Mouse (Mus musculus) left cerebral cortex, postnatal 10 days (tissue): ENCODE results near the gene Vti1a. TPM values are rescaled to one million over a fixed set of nuclear protein-coding genes. Genes with fewer than 3 reads are reported as not detected.
A peak's percentile ranks its signal among the peaks of the same experiment; 100 is the strongest.

Source experiments
- DNase-seq, 2 experiments: peaks; one replicate each; pipeline ENCODE4 v3.0.0; 2021 to 2022; ENCODE audit warnings: low spot score in 2 of 2, mixed read lengths in 1 of 2; ENCODE audit errors: extremely low spot score in 1 of 2
- intact Hi-C: fragments of 180-260 bp; cut with DNase I; formaldehyde crosslinking; loops from one replicate; pipeline ENCODE4 v1.15.1; 2025
- total RNA-seq, 2 experiments: library from RNA; stranded (reverse); gene quantifications; 2 replicates each; pipeline ENCODE4 v1.2.3; 2021

Vti1a gene
- total RNA-seq, 2 experiments from 2014 or later: 58.0 to 61.1 TPM

DNA sequence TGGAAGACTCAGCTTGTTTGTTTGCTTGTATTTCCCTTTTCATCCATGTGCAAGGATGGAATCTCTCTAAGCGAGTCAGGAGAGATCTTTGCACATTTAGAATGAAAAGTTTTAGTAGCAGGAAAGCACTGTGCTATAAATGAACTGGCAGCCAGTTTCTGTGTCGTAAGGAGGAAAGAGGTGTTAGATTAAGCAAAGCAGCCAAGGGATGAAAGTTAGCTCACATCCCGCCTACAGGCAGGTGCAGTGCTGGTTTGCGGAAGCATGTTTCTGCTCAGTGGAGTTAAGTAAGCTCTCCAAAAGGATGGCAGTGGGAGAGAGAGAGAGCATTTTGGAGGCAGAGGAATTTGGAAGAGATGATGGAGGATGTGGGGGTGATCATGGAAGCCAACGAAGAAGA is 105.7 kb downstream of the Vti1a start:
- peak in 1 of 2 experiments; percentile 34 for DNase-seq
- intact Hi-C loops: no loop called here

DNA sequence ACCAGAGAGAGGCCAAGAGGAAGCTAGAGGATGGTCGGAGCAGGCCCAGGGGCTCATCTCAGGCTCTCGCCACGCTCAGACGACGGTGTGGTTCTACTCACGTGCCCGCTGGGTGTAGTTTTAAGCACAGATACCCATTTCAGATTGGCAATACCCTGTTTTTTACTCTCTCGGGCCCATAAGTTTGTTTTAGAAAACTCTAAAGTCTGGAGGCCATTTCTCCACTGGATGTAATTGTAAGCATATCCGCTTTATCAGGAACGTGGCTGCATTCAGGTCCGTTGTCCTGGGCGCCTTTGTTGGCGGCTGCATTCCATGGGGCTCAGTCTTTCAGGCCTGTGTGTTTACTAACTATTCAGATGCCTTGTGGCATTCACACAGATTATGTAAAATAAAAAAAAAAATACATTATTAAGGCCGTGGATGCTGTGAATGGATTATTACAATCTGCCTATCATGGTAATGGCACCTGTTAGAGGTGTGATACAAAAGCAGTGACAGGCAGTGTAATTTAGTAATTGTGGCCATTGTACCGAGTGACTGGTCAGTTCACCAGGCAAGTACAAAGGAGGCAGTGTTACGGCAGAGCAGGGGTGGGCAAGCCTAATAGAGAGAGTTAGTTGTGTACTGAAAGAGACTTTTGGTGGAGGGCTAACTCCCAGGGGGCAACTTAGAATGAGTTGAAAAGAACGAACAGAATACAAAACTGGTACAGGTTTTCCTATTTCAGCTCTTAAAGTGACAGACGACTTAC is 106.4 kb downstream of the Vti1a start:
- no peak for DNase-seq
- intact Hi-C loops: no loop called here

- intact Hi-C loops: no loop called here
- no peak for DNase-seq
Observed at GRCm38 (mm10) chr19:55423065-55423716, 107.1 kb downstream of the Vti1a start.

GRCm38 (mm10) chr19:55423952-55424351 is 107.9 kb downstream of the Vti1a start:
- intact Hi-C loops: no loop called here
- DNase-seq: peak; percentile 67 to 72

DNA sequence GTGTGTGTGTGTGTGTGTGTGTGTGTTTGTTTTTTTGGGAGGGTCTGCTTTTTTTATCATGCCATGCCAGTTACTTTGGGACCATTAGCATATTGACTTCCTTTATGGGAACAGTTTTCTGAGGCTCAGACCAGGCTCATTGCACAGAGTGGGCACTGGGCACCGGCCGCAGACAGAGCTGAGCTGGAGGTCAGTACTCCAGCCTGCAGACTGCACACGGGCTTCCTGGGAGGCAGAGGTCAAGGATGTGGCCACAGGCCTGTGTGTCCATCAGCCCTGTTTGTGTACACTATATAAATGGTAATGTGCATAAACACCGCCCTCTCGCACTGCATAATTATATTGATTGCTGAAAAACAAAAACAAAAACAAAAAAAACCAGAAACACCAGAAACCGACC is 108.4 kb downstream of the Vti1a start:
- intact Hi-C loops: no loop called here
- DNase-seq: no peak

DNA sequence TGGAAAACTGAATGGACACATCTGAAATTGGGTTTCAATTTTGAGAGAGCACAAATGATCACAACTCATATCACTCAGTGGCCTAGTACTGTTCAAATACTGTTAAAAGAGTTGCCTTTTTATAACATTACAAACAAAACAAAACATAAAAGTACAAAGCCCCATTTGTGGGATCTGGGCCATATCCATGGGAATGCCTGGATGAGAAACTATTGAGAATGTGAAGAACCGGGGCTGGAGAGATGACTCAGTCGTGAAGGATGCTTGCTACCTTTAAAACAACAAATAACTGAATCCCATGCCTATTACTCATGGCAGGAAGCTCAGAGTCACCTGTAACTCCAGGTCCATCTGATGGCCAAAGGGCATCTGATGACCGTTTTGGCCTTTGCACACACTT is 124.2 kb downstream of the Vti1a start:
- DNase-seq: no peak
- intact Hi-C loops: no loop called here

- DNase-seq: no peak
- intact Hi-C loops: no loop called here
Observed at GRCm38 (mm10) chr19:55443618-55444017, 127.5 kb downstream of the Vti1a start.

DNA sequence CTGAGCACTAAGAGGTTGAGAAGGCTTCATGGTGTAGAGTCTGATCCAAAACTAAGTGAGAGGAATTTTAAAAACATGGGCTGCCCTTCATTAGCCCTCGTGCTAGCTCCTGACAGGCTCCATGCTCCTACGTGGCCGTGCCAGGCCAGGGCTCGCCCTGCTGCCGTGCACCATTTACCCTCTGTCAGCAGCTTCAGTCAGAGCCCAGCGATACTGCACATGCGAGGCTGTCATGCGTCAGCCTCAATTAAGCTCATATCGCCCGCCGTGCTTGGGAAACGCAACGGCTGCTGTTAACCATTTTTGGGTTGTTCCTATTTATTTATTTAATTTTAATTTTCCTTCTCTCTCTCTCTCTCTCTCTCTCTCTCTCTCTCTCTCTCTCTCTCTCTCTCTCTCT is 133.0 kb downstream of the Vti1a start:
- intact Hi-C loops: no loop called here

GRCm38 (mm10) chr19:55449506-55449905 is 133.4 kb downstream of the Vti1a start:
- no peak for DNase-seq
- intact Hi-C loops: no loop called here

More for the DNA sequence above, 133.0 kb downstream of the Vti1a start:
- no peak for DNase-seq

GRCm38 (mm10) chr19:55456325-55457091 is 140.4 kb downstream of the Vti1a start:
- intact Hi-C loops: no loop called here
- DNase-seq: no peak

DNA sequence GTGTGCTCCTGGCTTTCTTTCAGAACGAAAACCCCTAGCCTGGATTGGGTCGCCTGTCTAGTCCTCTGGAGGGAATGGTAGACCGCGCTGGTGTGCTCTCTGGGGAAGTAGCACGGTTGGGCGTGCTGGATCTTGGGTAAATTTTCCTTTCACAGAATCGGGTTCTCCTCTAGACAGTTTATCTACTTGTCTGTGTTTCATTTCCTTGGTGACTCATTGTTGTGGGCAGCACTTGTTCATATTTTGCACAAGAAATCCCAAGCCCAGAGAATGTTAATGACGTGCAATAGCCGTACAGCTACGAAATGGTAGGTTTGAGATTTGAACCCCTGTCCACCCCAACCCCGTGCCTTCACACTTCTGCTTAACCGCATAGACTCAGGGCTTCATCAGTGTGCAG is 145.9 kb downstream of the Vti1a start:
- DNase-seq: no peak
- intact Hi-C loops: no loop called here

GRCm38 (mm10) chr19:55463670-55464069 is 147.6 kb downstream of the Vti1a start:
- intact Hi-C loops: no loop called here
- no peak for DNase-seq

DNA sequence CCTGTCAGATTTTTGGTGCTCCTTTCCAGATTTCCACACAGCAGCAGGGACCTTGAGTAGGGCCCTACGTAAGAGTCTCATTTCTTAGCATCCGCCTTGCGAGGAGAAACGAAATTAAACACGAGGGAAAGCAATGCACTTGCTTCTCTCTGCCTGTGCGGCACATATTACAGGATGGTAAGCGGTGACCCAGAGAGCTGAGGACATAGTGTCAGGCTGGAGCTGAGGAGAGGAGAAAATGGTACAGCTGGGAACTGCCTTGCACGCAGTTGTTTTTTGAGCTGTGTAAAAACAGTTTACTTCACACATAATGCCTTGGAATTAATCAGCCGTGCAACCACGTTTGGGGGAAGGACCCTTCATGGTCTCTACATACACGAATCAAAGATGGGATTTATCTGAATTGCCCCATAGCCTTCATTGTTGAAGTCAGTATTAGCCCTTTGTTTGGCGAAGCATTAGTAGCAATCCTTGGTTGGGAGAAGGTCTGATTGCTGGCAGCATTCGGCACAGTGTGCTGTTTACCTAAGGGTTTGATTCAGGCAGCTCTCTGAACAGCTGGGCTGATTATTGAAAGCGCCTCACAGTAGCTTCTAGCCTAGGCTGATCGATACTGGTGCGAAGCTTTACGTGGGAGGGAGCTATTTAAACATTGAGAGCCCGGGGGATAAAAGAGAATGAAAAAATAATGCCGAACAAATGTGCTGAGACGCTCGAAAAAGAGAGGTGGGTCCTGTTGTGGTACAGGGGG is 153.4 kb downstream of the Vti1a start:
- intact Hi-C loops: no loop called here
- DNase-seq: no peak

- intact Hi-C loops: no loop called here
- no peak for DNase-seq
Observed at GRCm38 (mm10) chr19:55472582-55472981, 156.5 kb downstream of the Vti1a start.

DNA sequence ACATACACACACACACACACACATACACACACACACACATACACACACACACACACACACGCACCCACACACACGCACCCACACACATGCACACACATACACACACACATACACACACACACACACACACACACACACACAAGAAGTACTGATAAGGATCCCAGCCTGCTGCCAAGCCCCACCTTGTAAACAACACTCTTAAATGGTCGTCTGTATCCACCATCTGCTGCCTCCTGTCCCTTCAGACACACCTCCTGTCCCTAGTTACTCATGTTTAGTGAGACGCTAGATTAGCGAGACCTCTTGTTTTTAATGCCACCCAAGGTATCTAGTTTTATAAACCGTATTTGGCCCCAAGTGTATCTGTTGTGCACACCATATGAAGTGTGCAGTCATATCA is 158.1 kb downstream of the Vti1a start:
- intact Hi-C loops: no loop called here
- DNase-seq: no peak

- DNase-seq: no peak
- intact Hi-C loops: no loop called here
Observed at GRCm38 (mm10) chr19:55480526-55480925, 164.4 kb downstream of the Vti1a start.

DNA sequence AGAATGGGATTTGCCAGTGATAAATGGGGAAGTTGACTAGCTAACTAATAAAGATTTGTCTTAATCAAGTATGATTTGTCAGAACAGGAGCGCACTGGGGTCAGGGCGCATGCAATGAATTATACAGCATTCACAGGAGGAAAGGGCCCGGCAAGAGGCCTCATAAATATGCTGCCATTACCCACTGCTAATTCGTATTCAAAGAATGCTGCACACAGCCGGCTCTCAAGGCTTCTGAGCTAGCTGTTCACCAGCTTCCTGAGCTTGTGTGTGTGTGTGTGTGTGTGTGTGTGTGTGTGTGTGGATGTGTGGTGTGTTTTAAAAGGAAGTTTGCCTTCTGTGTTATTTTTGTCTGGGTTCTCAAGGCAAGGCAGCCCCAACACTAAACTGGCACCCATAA is 165.2 kb downstream of the Vti1a start:
- DNase-seq: no peak

GRCm38 (mm10) chr19:55483526-55483925 is 167.4 kb downstream of the Vti1a start:
- intact Hi-C loops: no loop called here

More for the DNA sequence above, 165.2 kb downstream of the Vti1a start:
- intact Hi-C loops: no loop called here

GRCm38 (mm10) chr19:55484559-55484958 is 168.5 kb downstream of the Vti1a start:
- intact Hi-C loops: no loop called here
- no peak for DNase-seq

More at GRCm38 (mm10) chr19:55483526-55483925, 167.4 kb downstream of the Vti1a start:
- no peak for DNase-seq
